Mouse (Mus musculus): ENCODE data around the gene 5830473C10Rik.

DNA sequence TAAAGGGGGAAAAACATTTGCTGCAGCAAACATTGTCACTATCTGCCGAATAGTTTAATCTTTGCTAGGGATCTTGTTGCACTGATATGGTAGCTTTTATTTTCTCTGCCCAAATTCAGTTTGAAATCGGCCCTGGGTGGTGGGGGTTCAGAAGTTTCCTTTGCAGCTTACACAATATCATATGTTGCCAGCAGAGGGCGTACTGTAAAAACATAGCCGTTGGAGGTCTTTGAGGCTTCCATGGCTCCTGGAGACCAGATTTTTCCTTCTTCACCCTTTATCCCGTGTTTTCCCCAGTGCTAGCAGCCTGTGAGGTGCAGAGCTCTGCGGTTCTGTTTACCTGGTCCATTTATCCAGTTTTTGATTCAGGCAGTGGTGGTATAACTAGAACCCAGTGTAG lies 40.6 kb downstream of the 5830473C10Rik start:
- TF ChIP-seq POLR2A (IDR thresholded peaks at IDR 0.05; ENCODE audit: low read depth, low read length) (no peak), CTCF (IDR thresholded peaks at IDR 0.05; ENCODE audit: extremely low read depth, insufficient read length, insufficient replicate concordance, low read depth, low read length) (peak; percentile 67; the same call in 1 of the 2 replicates)
